Mouse (Mus musculus) yolk sac, embryonic 10.5 days (tissue): ENCODE results near the gene Lzic.

Experiments used
- DNase-seq: peaks from one replicate; pipeline ENCODE4 v3.0.0-alpha.2; 2017; ENCODE audit warnings: low spot score

Gene Lzic

GRCm38 (mm10) chr4:149526330-149526729 is 41.3 kb downstream of the Lzic start:
- no peak for DNase-seq

- no peak for DNase-seq
Observed at GRCm38 (mm10) chr4:149527621-149528354, 42.8 kb downstream of the Lzic start.

DNA sequence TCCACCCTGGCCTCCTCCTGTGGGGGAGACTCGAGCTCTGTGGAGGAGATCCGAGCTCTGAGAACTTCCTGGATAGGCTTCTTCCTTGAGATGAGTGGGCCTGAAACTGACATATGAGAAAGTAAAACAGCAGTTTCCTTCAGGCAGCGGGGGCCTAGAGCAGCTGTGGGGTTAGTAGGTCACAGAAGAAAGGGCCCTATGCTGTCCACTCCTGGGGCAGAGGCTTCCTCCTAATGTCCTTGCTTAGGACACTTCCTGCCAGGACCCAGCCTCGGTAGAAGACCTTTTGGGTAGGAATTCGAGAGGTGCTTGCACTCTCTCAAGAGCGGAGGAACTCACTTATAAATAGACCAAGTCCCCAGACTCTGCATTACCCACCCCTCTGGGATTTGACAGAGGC is 44.7 kb downstream of the Lzic start:
- DNase-seq = no peak

GRCm38 (mm10) chr4:149539441-149539840 is 54.4 kb downstream of the Lzic start:
- no peak for DNase-seq

DNA sequence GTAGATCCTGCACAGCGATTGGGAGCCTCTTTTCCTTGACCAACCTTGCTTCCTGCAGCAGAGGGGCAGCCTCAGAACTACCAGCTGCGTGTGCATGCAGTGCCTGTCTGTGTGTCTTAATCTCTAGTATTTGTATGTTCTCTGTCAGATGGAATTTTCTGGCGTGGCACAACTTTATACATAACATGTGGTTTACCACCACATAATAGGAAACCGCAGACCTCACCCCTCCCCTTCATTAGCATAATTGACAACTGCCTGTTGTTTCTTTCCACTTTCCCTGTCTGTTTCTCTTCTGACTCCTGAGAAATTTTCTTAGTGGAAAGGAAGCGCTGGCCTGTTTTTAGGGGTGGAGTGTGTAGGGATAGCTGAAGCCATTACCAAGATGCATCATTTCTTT is 56.9 kb downstream of the Lzic start:
- DNase-seq = no peak

GRCm38 (mm10) chr4:149542431-149542830 is 57.4 kb downstream of the Lzic start:
- DNase-seq = no peak

- DNase-seq = peak; percentile 59
Observed at GRCm38 (mm10) chr4:149542927-149543553, 58.0 kb downstream of the Lzic start.

- DNase-seq = no peak
Observed at GRCm38 (mm10) chr4:149544892-149545291, 59.9 kb downstream of the Lzic start.
